Mouse (Mus musculus) lung, postnatal 0 days (tissue): ENCODE results near the gene Atp23.

Experiments
- CTCF ChIP-seq: IDR thresholded peaks from 2 replicates; pipeline ENCODE4 v1.5.1; 2016; ENCODE audit warnings: antibody characterized with exemption, mild to moderate bottlenecking
- EP300 ChIP-seq: IDR thresholded peaks from 2 replicates; pipeline ENCODE4 v1.6.1; 2016; ENCODE audit warnings: antibody characterized with exemption, mild to moderate bottlenecking, control low read depth

DNA sequence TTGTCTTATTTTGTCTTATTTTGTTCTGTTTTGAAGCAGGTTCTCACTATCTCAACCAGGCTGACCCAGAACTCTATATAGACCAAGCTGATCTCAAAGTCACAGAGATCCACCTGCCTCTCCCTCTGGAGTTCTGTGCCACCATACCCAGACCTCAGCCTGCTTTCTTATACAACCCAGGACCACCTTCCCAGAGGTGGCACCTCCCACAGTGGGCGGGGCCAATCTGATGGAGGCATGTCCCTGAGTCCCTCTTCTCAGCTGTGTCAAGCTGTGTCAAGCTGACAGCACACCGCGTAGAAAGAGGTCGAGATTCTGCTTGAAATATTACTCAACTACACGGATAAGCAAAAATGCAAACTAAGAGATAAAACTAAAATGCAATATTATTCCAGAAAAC is 3.1 kb upstream of the Atp23 start:
- TF ChIP-seq CTCF = no peak
- no peak for TF ChIP-seq EP300
